Mouse (Mus musculus): Measurements from ENCODE around the gene Rack1.
"Not testable (repeated sequence)": the region's sequence is repeated elsewhere in the genome, so short reads cannot be mapped to it uniquely, and the experiment has no call there.

The Rack1 gene

DNA sequence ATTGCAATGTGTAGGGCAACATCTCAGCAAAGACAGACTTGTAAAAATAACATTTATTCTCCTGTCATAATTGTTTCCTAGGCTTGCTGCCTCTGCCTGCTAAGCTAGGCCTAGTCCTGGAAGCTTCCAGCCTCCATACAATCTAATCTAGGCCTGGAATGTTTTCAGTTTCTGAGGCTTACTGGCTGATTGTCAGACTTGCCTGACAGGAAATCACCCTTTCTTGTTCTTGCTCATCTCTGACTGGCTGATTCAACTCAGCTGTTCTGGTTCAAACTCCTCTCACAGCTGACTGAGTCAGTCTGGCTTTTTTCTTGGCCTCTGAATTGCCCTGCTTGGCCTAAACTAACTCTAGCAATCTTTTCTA, 20.2 kb downstream of the Rack1 start:
- DNase-seq = no peak

DNA sequence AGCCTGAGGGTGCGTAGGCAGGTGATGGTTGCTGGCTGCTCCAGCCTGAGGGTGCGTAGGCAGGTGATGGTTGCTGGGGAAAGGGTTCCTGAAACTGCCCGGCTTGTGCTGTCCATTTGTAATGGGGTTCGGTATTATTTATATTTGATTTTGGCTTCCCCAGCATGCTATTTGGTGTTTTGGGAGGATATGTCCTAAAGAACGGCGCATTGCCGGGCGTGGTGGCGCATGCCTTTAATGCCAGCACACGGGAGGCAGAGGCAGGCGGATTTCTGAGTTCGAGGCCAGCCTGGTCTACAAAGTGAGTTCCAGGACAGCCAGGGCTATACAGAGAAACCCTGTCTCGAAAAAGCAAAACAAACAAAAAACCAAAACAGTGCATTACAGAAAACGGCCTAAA, 21.2 kb downstream of the Rack1 start:
- not testable (repeated sequence) for DNase-seq

DNA sequence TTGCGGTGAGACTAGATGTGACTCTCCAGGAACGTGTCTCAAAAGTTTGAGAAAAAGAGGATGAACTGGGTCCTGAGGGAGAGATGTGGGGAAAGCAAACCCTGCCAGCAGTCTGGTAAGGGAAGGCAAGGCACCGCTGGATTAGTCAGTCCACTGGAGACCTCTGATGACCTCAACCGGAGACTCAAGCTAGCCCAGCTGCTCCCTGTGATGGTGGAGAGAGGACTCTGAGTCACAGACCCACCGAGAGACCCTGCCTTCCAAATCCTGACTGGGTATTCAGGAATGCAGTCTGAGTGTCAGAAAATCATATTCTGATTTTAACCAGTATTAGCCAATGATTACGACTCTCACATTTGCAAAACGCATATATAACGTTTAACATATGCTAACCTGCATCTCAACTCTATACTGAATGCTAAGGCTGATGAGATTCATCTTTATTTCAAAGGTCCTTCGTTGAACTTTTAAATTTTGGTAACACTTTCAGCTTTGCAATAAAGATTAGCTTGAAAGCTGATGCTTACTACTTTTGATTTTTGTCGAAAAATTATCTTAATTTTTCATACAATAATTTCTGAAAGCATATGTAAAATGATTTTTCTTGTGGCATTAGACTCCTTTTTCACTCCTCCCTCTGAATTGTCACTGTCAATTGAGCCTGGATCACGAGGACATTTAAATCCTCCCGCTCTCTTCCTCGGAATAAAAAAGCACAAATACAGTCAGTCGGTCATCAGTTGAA, 22.8 kb downstream of the Rack1 start:
- DNase-seq = no peak

DNA sequence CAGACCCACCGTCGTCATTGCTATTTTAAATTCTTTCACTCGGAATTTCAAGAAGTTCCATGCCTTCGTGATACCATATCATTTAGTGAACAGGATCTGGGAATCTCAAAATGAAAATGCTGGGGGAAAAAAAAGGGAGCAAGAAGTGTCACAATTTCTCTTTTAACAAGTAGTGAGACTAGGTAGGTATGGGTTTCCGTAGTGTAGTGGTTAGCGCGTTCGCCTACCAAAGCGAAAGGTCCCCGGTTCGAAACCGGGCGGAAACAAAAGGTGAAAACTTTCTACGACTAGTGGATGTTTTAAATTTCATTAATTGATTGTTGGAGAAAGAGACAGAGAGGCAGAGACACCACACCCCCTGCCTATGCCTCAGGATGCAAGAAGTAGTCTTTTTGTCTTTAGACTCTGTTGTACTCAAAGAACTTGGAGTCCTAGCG, 23.4 kb downstream of the Rack1 start:
- DNase-seq = no peak

DNA sequence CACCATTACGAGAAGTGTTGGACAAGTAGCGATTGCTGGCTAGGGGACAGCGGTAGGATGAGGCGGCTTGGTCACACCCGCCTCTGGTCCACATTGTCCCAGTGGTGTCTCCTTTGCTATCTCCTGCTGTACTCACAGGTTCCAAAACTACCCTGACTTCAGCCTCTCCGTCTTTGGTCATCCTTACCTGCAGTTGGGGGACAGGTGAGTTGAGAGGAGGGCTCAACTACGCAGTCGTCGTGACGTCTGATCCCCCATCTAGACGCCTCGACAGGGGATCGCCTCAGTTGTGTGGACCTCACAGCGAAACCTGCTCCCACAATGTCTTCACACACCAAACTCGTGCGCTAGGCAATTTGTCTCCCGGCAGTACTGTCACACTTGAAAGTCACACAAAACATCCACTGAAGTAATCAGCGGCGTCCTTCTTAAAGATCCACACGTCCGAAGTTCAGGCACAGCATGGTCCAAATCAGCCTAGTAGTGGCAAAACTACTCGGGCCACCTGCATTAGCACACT, 24.2 kb downstream of the Rack1 start:
- DNase-seq = no peak

DNA sequence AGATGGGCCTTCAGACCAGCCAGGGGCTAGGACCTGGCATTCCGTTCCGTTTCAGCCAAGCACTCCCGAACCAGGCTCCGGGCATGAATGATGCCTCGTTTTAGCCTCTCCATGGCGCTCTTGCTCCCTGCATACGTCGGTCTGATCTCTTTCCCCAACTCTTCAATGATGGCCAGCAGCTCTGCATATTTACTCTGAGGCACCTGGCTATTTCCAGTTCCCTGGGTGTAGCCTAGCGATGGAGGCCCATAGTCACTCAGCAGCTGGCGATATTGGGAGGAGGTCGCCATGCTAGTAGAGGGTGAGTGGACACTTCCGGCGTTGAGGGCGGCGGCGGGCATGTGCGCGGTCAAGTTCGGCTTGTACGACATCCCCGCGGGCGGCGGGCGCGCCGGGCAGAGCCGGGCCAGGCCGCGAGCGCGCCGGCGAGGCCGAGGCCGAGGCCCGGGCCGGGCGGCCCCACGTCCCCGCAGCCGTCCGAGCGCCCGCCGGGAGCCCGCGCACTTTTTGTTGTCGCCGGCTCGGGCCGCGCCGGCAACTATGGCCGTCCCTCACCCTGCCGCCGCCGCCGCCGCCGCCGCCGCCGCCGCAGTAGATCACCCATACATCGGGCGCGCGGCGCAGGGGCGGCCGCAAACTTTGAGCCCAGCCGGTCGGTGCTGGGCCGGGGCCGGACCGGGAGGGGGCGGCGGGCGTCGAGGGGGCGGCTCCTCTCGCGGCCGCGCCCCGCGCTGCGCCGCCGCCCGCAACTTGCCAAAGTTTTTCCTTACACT, 26.0 kb downstream of the Rack1 start, which contains the start of the genes Trim7 and Gm12184:
Gene Trim7, plus strand, starts transcription at position 162 of the 773 bp plus-strand sequence.
Gene Gm12184, minus strand, starts transcription at position 677 of the 773 bp plus-strand sequence.
- DNase-seq = not testable (repeated sequence)

DNA sequence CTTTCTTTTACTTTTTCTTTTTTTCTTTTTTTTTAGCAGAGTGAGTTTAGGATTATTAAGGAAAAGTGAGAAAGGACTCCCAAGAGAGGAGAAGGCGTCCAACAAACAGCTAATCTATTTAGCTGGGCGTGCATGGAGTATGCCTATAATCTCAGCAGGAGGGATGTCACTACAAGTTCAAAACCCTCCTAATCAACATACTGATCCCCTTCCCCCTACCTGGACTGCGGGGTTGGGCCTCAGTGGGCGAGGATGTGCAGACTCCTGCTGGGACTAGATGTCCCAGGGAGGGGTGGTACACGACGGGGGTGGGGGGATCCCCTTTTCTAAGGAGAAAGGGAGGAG, 26.6 kb downstream of the Rack1 start:
- no peak for DNase-seq

DNA sequence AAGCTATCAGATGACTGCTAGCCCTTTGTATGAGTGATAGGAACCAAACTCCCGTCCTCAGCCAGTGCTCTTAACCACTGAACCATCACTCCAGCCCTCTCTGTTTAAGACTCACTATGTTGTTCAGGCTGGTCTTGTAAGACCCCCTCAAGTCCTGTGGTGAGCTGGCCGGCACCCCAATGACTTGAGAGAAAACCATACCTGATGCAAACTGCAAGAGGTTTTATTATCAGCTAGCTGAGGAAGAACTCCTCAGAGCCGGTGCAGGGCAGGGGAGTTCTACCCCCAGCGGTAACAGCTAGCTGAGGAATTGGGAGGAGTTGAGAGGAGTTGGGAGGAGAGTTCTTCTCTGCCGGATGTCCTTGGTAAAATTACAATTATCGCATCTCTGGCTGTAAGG, 27.8 kb downstream of the Rack1 start:
- no peak for DNase-seq

DNA sequence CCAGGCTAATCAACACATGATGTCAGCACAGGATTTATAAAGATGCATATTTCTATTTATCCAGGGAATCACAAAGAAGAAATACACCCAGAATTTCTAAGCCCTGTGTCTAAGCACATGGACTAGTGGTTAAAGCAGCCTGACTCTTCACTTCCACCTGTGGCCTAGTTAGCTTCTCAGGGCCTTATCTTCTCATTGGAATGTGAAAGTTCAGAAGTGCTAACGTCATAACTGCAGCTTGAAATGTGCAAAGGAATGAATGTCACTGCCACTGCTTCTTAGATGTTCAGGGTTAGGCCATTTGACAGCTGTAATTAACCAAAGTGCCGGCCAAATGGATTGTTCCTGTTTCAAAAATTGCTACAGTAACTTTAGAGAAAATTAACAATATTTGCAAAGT, 30.1 kb downstream of the Rack1 start:
- DNase-seq = no peak

DNA sequence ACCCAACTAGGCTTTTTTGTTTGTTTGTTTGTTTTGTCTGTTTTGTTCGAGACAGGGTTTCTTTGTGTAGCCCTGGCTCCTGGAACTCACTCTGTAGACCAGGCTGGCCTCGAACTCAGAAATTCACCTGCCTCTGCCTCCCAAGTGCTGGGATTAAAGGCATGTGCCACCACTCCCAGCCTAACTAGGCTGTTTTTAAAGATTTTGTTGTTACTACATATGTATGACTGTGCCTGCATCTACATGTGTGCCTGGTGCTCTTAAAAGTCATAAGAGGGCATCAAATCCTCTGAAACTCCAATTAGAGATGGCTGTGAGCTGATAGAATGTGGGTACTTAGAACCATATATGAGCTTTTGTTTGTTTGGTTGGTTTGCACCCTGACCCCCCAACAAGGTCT, 31.1 kb downstream of the Rack1 start:
- no peak for DNase-seq

DNA sequence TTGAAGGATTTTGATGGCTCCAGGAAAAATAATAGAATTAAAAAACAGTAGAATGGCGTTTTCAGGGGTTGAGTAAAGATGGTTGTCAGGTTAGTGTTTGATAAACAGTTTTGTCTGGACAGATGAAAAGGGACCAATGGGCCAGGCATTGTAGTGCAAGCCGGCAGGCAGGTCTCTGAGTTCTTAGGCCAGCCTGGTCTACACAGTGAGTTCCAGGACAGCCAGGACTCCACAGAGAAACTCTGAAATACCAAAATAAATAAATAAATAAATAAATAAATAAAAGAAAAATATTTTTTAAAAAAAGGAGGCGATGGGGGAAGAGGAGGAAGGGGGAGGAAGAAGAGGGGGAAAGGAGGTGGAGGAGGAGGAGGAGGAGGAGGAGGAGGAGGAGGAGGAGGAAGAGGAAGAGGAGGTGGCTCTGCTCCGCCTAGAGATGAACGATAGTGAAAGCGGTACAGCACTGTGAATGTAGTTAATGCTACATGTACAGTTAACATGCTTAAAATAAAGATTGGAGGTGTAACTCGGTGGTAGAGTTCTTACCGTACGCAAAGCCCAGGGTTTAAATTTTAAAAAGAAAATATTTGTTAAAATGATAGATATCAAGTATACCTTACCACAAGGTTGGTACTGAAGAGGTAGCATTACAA, 33.1 kb downstream of the Rack1 start:
- no peak for DNase-seq

DNA sequence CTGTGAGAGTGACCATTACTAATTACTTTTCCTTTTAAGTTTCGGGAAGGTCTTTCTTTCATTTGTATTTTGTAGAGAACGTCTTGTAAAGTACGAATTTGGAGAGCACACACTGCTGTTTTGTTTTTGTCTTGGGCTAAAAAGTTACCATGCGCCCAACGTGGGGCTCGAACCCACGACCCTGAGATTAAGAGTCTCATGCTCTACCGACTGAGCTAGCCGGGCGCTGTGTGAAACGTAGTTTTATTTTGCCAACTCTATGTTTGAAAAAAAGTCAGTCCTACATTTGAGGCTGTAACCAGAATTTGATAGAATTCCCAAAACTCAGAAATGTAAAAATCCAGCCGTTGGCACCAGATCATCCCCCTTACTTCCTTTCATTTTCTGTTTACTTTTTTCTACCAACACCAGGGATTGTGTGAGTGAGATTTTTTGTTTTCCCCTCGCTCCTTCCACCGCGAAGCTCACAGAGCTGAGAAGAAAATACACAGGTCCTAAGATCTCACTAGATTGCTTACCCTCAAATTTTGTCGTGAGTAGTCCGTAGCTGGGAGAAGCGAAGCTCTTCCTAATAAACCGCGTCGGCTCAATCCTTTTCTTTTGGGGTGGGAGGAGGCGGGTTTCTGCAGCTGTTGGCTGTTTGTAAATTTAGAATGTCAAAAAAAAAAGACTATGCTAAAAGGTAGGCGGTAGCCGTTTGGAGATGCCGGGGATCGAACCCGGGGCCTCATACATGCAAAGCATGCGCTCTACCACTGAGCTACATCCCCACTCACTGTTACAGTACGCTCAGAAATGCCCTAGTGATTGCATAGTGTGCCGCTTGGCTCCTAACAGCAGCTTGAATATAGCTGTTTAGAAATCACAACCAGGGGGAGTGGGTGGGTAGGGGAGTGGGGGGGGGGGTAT, 33.9 kb downstream of the Rack1 start:
- DNase-seq = peak; percentile 88

DNA sequence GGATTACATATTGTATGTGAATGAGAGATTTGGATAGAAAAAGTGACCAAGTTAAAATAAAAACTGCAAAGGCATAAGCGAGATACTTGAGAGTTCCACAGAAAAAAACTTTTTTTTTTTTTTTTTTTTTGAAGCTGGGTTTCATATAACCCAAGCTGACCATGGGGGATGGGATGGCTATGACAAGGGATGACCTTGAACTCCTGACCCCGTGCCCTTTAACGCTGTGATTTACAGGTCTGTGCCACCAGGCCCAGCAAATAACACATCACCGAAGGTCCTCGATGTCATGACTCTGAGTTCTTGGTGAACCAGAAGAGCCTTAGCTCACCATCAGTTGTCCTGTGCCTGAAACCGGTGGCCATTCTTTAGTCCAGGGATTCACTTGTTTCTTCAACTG, 35.8 kb downstream of the Rack1 start:
- no peak for DNase-seq

DNA sequence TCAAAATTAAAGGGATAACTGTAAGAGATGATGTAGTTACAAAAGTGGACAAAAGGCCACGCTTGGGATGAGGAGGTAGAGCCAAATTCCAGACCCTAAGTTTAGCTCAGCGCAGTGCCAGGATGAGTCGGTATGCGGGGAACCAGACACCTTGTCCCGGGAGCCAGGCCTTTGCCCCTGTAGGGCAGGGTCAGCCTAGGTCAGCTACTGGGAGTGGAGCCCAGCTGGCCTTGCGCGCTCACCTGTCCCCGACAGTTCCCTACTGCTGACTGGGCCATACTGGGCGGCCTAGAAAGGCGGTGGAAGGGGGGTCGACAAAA, 36.8 kb downstream of the Rack1 start:
- DNase-seq = no peak

DNA sequence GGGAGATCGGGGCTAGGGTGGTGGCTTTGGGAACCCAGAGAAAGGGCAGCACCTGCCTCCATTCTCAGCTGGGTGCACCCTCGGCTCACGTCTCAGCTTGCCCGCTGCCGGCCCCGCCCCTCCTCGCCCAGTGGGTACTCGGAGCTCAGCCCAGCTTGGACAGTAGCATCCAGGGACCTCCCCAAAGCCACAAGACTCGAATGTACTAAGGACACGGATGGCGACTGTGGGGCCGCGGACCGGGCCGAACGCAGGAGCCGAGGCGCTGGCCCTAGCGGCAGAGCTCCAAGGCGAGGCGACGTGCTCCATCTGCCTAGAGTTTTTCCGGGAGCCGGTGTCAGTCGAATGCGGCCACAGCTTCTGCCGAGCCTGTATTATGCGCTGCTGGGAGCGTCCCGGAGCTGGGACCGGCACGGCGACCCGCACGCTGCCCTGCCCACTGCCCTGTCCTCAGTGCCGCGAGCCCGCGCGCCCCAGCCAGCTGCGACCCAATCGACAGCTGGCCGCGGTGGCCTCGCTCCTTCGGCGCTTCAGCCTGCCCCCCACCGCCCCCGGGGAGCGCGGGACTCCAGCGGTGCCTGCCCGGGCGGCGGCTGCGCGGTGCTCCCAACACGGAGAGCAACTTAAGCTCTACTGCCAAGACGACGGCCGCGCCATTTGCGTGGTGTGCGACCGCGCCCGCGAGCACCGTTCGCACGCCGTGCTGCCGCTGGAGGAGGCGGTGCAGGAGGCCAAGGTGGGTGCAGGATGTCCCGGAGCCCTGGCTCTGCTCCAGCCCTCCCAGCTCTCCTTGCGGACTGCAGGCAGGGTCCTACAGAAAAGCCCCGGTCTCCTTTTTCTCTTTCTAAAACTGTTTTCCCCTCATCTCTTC, 37.4 kb downstream of the Rack1 start:
- DNase-seq = no peak

DNA sequence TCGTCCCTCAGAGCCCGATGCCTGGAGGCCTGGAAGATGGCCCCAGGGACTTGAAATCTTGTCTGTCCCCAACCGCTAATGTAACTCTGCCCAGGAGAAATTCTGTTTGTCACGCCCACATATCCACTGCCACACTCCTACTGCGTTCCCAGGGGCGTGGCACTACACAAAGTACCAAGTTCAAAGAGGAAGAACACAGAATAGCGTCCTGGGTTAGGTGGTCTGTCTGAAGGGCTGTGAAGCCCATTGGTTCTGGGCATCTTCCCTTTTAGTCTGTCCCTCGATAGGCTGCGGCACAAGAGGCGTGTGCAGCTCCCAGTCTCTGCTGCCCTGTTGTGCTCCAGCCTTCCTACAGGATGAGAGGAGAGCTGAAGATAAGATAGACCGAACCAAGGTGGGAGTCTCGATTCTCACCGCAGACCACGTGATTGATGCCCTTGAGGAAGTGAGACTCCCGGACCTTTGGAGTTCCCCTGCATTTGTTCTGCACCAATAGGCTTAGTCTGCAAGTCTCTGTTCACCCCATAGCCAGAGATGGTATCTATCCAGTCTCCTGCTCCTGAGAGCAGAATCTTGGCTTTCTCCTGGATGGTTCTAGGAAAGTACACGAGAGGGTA, 38.2 kb downstream of the Rack1 start:
- no peak for DNase-seq

DNA sequence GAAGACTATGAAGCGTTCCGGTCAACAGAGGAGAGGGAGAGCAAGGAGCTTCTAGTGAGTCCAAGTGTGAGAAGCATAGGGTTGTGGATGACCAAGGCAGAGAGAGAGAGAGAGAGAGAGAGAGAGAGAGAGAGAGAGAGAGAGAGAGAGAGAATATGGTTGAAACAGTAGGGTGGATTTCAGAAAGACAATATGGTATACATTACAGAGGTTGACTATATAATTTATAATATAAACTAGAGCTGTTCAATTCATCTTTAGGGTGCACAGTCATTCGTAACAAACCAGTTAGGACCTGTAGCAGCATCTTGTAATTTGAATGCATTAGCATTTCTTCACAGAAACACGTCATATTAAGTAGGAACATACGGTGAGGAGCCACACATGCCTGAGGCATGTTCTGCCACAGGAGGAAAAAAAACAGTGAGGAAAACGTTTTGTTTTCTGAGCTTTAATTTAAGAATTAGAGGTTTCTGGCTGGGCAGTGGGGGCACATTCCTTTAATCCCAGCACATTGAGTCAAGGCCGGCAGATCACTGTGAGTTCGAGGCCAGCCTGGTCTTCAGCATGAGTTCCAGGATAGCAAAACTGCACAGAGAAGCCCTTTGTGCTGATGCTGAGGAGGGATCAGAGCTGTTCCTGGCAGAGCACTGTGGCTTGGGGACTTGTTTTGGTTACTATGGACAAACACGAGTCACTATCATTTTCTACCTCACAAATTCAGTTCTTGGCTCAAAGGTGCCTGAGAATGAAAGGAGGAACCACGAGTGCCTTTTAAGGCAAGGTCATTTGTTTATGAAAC, 38.9 kb downstream of the Rack1 start:
- DNase-seq = no peak

DNA sequence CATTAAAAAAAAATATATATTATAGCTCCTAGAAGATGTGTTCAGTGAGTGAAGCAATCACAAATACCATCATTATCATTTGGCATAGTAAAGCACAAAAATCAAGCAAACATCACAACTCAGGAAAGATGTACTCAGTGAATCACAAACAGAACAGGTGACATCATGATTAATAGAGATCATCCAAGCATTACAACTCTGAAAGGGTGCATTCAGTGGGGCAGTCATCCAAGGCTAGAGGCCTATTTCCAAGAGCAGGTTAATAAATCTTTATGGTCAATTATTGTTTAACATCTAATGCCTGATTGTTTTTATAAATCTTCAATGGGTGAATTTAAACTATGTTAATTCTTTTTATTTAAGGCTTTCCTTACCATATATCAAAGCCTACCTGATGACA, 40.7 kb downstream of the Rack1 start:
- DNase-seq = no peak

DNA sequence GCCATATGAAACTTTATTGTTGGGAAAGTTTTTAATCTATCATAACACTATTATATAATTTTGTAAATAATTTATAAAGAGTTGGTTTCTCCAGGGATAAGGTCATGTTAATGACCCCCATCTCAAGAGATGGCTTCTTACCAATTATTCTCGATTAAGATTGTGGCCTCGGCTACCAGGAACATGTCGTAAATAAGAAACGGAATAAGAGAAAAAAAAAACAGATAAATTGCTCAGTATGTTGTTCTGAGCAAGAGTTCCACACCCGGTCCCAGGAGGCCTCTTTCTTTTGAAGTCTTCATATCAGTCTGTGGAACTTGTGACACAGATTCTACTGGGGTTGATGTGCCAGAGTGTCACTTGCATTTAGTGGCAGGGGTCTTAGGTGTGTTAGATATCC, 41.1 kb downstream of the Rack1 start:
- DNase-seq = no peak

DNA sequence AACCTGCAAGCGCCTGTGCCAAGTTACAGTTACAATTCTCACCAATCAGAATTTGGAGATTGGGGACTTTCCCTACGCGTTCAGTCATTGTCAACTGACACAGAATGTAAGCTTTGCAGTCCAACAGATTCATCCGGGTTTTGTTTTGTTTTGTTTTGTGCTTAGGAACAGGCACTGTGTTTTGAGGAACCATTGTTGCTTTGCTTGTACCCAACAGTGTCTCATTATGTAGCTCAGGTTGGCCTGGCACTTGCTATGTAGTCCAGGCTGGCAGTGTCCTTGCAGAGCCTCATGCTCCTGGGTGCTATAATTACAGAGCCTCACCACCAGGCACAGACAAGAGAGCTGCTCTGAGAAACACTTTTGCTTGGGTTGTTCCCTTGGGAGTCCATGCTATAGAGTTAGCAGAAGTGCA, 42.3 kb downstream of the Rack1 start:
- DNase-seq = no peak
